Mouse (Mus musculus): ENCODE measurements around the gene Leng1. TPM values are rescaled to one million over a fixed set of nuclear protein-coding genes. Genes with fewer than 3 reads are reported as not detected.
A peak's percentile ranks its signal among the peaks of the same experiment; 100 is the strongest.
"Not testable (repeated sequence)": the region's sequence is repeated elsewhere in the genome, so short reads cannot be mapped to it uniquely, and the experiment has no call there.

Gene Leng1
- total RNA-seq (2014; fragmentation: Nextera tagmentation) (5.5 and 8.1 TPM in 2 replicates), total RNA-seq (2017) (7.1 and 15.2 TPM in 2 replicates)

DNA sequence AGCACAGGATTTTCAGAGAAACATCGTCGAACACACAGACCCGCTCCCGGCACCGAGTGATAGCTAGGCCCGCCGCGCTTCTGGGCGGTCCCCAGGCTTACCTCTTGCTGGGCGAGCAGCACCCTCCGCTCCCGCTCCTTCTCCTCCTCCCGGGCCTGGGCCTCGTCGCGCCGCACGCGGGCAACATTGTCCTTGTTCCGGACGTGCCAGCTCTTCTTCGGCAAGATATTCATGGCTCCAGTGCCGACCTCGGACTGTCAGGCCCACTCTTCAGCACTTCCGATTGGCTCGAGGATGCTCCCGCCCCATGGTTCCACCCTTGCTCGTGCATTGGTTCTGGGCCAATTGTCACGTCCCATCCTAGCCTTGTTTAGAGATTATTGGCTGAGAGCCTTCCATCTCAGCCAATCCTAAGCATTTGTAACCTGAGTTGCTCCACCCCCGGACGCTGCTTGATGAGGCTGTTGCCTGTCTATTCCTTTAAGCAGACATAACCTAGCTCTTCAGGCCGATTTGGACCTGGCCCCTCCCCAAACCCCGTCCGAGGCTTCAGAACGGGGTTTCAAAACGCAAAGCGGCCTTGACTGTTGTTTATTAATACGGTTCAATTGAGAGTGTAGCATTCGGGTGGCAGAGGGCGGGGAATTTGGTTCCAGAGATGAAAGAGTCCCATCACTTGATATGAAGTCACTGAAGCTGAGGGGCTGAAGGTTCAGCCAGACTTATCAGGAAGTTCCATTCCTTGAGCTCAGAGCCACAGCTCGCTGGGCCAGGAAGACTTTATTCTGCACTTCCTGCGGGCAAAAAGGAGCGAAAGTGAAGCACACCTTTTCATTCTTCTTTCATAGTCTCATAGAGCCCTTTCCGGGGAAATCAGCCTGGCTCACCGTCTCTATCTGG lies at the start of gene Leng1:
Leng1 (minus strand) TSS at position 626 of the 900 bp plus-strand sequence.
- peak; percentile 93 for ATAC-seq (replicated peaks; ENCODE audit: low FRiP score, low TSS enrichment, poor library complexity, severe bottlenecking)

DNA sequence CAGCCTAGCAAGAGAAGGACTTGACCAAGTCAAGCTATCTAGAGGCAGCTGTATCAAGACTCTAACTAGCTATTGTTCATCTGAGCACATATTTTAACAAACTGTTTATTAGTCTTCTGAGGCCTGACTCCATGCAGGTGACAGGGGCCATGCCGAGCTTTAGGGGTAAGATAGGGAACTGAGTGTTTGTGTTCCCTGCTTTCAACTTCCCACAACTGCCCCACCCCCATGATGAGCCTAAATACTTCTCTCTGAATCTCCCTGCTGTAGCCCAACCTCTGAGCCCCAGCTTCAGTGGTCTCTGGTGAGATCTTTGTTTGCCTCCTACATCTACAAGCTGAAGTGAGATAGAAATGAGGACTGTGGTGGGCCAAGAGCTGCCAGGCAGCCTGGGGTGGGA lies 49.6 kb upstream of the Leng1 start:
- no peak for ATAC-seq (replicated peaks; ENCODE audit: low FRiP score, low TSS enrichment, poor library complexity, severe bottlenecking)

DNA sequence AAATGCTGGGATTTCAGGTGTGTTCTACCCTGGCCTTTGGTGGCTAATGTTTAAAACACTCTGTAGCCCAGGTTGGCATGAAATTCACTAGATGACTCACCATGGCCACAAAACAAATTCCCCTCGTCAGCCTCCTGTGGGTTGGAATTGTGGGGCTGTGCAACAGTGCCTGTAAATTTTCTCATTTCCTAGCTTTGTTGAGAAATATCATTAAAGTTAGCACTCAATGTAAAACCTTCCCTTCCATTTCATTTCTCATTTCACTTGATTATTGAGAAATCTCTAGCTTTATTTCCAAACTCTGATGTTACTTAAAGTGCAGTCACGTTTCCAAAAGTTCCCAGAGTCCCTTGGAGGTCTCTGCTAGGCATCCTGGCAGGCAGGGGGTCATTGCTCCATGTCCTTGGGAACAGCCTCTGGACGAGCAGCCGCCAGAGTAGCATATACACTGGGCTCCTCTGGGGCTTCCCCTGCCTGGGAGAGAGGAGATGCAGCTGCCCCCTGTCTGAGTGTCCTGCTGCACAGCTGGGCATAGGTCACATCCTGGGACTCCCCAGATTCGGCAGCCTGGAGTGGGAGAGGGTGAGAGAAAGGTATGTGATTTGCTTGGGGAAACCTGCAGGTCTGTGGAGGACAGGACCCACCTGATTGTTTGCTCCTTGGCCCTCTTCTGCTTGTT lies 46.8 kb upstream of the Leng1 start:
- no peak for ATAC-seq (replicated peaks; ENCODE audit: low FRiP score, low TSS enrichment, poor library complexity, severe bottlenecking)

- ATAC-seq (replicated peaks; ENCODE audit: low FRiP score, low TSS enrichment, poor library complexity, severe bottlenecking): peak; percentile 27
These were observed 43.4 kb upstream of the Leng1 start for GRCm38 (mm10) chr7:3709000-3709399.

DNA sequence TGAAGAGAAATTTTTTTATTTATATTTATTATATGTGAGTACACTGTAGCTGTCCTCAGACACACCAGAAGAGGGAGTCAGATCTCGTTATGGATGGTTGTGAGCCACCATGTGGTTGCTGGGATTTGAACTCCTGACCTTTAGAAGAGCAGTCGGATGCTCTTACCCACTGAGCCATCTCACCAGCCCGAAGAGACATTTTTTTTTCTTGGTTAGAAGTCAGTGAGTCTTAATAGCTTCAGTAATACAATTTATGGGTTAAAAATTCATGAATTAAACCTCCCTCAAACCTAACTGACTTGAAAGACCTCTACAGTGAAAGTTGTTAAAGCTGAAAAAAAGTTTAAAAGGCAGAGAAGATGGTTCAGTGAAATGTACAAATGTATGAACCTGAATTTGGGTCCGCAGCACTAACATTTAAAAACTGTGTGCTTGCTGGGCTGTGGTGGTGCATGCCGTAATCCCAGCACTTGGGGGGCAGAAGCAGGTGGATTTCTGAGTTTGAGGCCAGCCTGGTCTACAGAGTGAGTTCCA lies 42.9 kb upstream of the Leng1 start:
- not testable (repeated sequence) for ATAC-seq (replicated peaks; ENCODE audit: low FRiP score, low TSS enrichment, poor library complexity, severe bottlenecking)

GRCm38 (mm10) chr7:3707568-3708413 lies 42.2 kb upstream of the Leng1 start:
- no peak for ATAC-seq (replicated peaks; ENCODE audit: low FRiP score, low TSS enrichment, poor library complexity, severe bottlenecking)

DNA sequence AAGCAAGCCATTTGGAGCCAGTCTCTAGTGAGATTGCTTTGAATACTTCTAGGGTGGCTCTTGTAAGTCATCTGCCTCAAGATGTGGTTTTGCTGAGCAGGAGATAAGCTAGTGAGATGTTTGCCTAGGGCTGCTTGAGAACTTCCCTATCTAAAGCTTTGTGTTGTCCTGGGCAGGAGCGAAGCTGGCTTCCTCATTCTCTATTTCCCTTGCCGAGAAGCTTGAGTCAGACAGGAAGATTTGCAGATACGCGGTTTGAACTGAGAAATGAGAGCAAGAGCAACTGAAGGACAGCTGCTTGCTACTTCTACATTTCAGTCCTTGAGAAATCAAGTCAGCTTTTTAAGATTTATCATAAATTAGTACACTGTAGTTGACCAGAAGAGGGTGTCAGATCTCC lies 41.4 kb upstream of the Leng1 start:
- ATAC-seq (replicated peaks; ENCODE audit: low FRiP score, low TSS enrichment, poor library complexity, severe bottlenecking): peak; percentile 43

DNA sequence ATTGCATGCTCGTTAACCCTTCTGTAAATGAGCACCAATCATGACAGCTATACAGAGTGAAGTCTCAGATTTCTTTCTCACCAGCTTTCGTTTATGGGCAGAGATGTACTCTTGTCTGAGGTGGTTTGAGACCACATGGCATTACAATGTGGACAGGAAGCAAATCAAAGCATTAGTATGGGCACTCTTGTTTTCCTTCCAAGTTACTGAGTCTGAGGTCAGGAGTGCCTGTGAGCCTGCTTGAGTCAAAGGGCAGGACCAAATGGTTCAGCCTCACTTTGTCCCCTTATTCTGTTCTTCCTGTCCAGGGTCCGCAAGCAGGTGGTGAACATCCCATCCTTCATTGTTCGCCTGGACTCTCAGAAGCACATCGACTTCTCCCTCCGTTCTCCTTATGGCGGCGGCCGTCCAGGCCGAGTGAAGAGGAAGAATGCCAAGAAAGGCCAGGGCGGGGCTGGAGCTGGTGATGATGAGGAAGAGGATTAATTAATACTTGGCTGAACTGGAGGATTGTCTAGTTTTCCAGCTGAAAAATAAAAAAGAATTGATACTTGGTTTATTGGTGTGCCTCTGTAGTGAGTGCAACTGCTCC lies 40.8 kb upstream of the Leng1 start:
- no peak for ATAC-seq (replicated peaks; ENCODE audit: low FRiP score, low TSS enrichment, poor library complexity, severe bottlenecking)

GRCm38 (mm10) chr7:3705911-3706310 lies 40.3 kb upstream of the Leng1 start:
- ATAC-seq (replicated peaks; ENCODE audit: low FRiP score, low TSS enrichment, poor library complexity, severe bottlenecking): no peak

DNA sequence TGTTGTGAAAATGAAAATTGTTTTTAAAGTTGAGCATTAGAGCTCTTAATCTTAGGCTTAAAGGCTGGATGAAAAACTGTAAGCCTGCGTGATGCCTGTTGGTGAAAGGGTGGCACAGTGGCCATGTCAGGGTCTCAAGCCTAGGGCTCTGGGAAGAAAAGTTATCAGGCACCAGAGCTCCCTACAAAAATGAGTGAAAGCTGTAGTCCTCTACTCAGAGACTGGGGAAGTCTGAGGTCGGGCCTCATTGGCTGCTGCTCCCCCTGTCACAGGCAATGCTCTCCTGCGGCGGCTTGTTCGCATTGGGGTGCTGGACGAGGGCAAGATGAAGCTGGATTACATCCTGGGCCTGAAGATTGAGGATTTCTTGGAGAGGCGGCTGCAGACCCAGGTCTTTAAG lies 39.8 kb upstream of the Leng1 start:
- ATAC-seq (replicated peaks; ENCODE audit: low FRiP score, low TSS enrichment, poor library complexity, severe bottlenecking): not testable (repeated sequence)

GRCm38 (mm10) chr7:3704475-3704874 lies 38.8 kb upstream of the Leng1 start:
- 0 out of 2 replicates have a peak, but pooled peaks have one; percentile 4 for ATAC-seq (replicated peaks; ENCODE audit: low FRiP score, low TSS enrichment, poor library complexity, severe bottlenecking)

GRCm38 (mm10) chr7:3703879-3704441 lies 38.3 kb upstream of the Leng1 start, which contains the start of gene Rps9:
Rps9 (plus strand) TSS chr7:3703993.
- ATAC-seq (replicated peaks; ENCODE audit: low FRiP score, low TSS enrichment, poor library complexity, severe bottlenecking): peak; percentile 81

- ATAC-seq (replicated peaks; ENCODE audit: low FRiP score, low TSS enrichment, poor library complexity, severe bottlenecking): peak; percentile 5; the same call in 1 of the 2 replicates
These were observed 37.7 kb upstream of the Leng1 start for GRCm38 (mm10) chr7:3703148-3703878.

GRCm38 (mm10) chr7:3698471-3698870 lies 32.8 kb upstream of the Leng1 start:
- no peak for ATAC-seq (replicated peaks; ENCODE audit: low FRiP score, low TSS enrichment, poor library complexity, severe bottlenecking)

DNA sequence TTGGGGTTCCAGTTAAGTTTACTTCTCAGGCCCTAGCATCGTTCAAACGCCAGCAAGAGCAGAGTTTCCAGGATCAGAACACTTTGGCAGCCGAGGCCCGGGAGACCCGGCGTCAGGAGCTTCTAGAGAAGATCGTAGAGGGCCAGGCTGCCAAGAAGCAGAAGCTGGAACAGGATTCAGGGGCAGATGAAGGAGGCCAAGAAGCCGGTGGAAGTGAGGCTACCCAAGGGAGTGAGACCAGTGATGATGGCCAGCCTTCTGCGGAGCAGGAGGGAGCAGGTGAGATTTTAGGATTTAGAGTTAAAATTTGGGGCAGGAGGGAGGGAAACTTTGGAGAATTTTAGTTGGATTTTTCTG lies 29.3 kb upstream of the Leng1 start:
- not testable (repeated sequence) for ATAC-seq (replicated peaks; ENCODE audit: low FRiP score, low TSS enrichment, poor library complexity, severe bottlenecking)

GRCm38 (mm10) chr7:3694076-3694948 lies 28.7 kb upstream of the Leng1 start:
- peak; percentile 41 for ATAC-seq (replicated peaks; ENCODE audit: low FRiP score, low TSS enrichment, poor library complexity, severe bottlenecking)

DNA sequence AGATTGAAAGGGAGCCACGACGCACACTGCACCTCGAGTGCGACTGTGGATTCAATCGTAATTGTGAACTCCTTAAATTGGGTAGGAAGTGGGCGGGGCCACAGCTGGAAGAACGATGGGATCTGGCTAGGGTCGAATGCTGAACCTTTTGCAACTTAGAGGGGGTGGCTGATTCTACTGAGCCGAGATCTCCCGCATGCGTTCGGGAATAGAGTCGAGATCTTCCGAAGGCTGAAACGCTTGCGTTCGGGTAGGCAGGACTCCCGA lies 28.1 kb upstream of the Leng1 start:
- ATAC-seq (replicated peaks; ENCODE audit: low FRiP score, low TSS enrichment, poor library complexity, severe bottlenecking): no peak; the same call in 1 of the 2 replicates

All from megakaryocyte-erythroid progenitor cell, adult 5-6 weeks (primary cell).